Mouse (Mus musculus) layer of hippocampus, adult 9-11 months (tissue): ENCODE results near the gene Aim2.

Experiments
- DNase-seq: peaks from one replicate; pipeline ENCODE4 v3.0.0; 2022

The Aim2 gene

GRCm38 (mm10) chr1:173398323-173398970 is 47.8 kb downstream of the Aim2 start:
- DNase-seq, result peak; percentile 30

- no peak for DNase-seq
Observed at GRCm38 (mm10) chr1:173404696-173405309, 54.1 kb downstream of the Aim2 start.

- DNase-seq, result no peak
Observed at GRCm38 (mm10) chr1:173409066-173409465, 58.4 kb downstream of the Aim2 start.

GRCm38 (mm10) chr1:173411863-173412262 is 61.2 kb downstream of the Aim2 start:
- DNase-seq, result no peak

- DNase-seq, result no peak
Observed at GRCm38 (mm10) chr1:173414631-173415030, 64.0 kb downstream of the Aim2 start.

- no peak for DNase-seq
Observed at GRCm38 (mm10) chr1:173418516-173418915, 67.8 kb downstream of the Aim2 start.

- no peak for DNase-seq
Observed at GRCm38 (mm10) chr1:173418936-173419621, 68.4 kb downstream of the Aim2 start.

- peak; percentile 65 for DNase-seq
Observed at GRCm38 (mm10) chr1:173420374-173420773, 69.7 kb downstream of the Aim2 start.

- DNase-seq, result no peak
Observed at GRCm38 (mm10) chr1:173426345-173426744, 75.7 kb downstream of the Aim2 start.

GRCm38 (mm10) chr1:173427385-173427784 is 76.7 kb downstream of the Aim2 start:
- peak; percentile 34 for DNase-seq

GRCm38 (mm10) chr1:173429995-173430699 is 79.5 kb downstream of the Aim2 start:
- DNase-seq, result no peak

GRCm38 (mm10) chr1:173432411-173432810 is 81.7 kb downstream of the Aim2 start:
- no peak for DNase-seq

GRCm38 (mm10) chr1:173437161-173437953 is 86.7 kb downstream of the Aim2 start:
- no peak for DNase-seq

GRCm38 (mm10) chr1:173440681-173441080 is 90.0 kb downstream of the Aim2 start:
- DNase-seq, result no peak

- no peak for DNase-seq
Observed at GRCm38 (mm10) chr1:173441210-173441609, 90.5 kb downstream of the Aim2 start.

- DNase-seq, result no peak
Observed at GRCm38 (mm10) chr1:173443061-173443460, 92.4 kb downstream of the Aim2 start.

- no peak for DNase-seq
Observed at GRCm38 (mm10) chr1:173447067-173447466, 96.4 kb downstream of the Aim2 start.

- no peak for DNase-seq
Observed at GRCm38 (mm10) chr1:173450621-173451020, 99.9 kb downstream of the Aim2 start.

GRCm38 (mm10) chr1:173451665-173452064 is 101.0 kb downstream of the Aim2 start:
- peak; percentile 53 for DNase-seq

- peak; percentile 24 for DNase-seq
Observed at GRCm38 (mm10) chr1:173456139-173456754, 105.6 kb downstream of the Aim2 start.

- DNase-seq, result no peak
Observed at GRCm38 (mm10) chr1:173456761-173457160, 106.1 kb downstream of the Aim2 start.
